Mouse (Mus musculus): ENCODE measurements around the gene Large2. TPM values are rescaled to one million over a fixed set of nuclear protein-coding genes. Genes with fewer than 3 reads are reported as not detected.

The Large2 gene
- polyA plus RNA-seq, 1 experiment from 2014 or later: 8.7 TPM

GRCm38 (mm10) chr2:92411705-92412104 lies 37.0 kb upstream of the Large2 start:
- no peaks in the 10 kb centered on the region for H3K4me1 ChIP-seq (replicated peaks; ENCODE audit: control insufficient read depth, insufficient read depth)
- ATAC-seq (ENCODE audit: low FRiP score, low TSS enrichment) (no peak), DNase-seq (ENCODE audit: low spot score) (no peak)
- peaks cover 64% of the 10 kb centered on the region for H3K36me3 ChIP-seq (ENCODE audit: control insufficient read depth, insufficient read depth, low read length)
- H3K4me3 ChIP-seq (ENCODE audit: low read depth, low read length): no peak overlapping the region
- WGBS: 91% methylated on average over 10 of the region's 10 CpGs
- H3K27me3 ChIP-seq (ENCODE audit: control insufficient read depth, insufficient read depth, low read length): no peaks in the 10 kb centered on the region
- no peaks in the 10 kb centered on the region for H3K9me3 ChIP-seq (ENCODE audit: control insufficient read depth, low read length)
- H3K27ac ChIP-seq (replicated peaks): no peak overlapping the region
- no peak overlapping the region for H3K9ac ChIP-seq (ENCODE audit: low read length)
- H3K4me2 ChIP-seq (replicated peaks; ENCODE audit: low read depth): no peak overlapping the region
- no peak for TF ChIP-seq EP300 (optimal IDR thresholded peaks at IDR 0.05)
- no peak for TF ChIP-seq CTCF (IDR thresholded peaks at IDR 0.05; ENCODE audit: low read depth)

GRCm38 (mm10) chr2:92408309-92409045 lies 33.8 kb upstream of the Large2 start:
- WGBS: 88% methylated on average over 18 of the region's 18 CpGs
- no peak for TF ChIP-seq EP300 (optimal IDR thresholded peaks at IDR 0.05)
- no peak for TF ChIP-seq CTCF (IDR thresholded peaks at IDR 0.05; ENCODE audit: low read depth)
- Histone ChIP-seq H3K36me3 (ENCODE audit: control insufficient read depth, insufficient read depth, low read length) (peaks cover 52% of the 10 kb centered on the region), H3K9me3 (ENCODE audit: control insufficient read depth, low read length) (no peaks in the 10 kb centered on the region), H3K4me3 (ENCODE audit: low read depth, low read length) (no peak overlapping the region), H3K27me3 (ENCODE audit: control insufficient read depth, insufficient read depth, low read length) (no peaks in the 10 kb centered on the region), H3K27ac (replicated peaks) (no peak overlapping the region), H3K4me2 (replicated peaks; ENCODE audit: low read depth) (no peak overlapping the region), H3K4me1 (replicated peaks; ENCODE audit: control insufficient read depth, insufficient read depth) (no peaks in the 10 kb centered on the region), H3K9ac (ENCODE audit: low read length) (no peak overlapping the region)
- DNase-seq (ENCODE audit: low spot score) (no peak), ATAC-seq (ENCODE audit: low FRiP score, low TSS enrichment) (no peak)

GRCm38 (mm10) chr2:92405687-92406086 lies 31.0 kb upstream of the Large2 start:
- H3K9ac ChIP-seq (ENCODE audit: low read length): no peak overlapping the region
- no peak overlapping the region for H3K4me2 ChIP-seq (replicated peaks; ENCODE audit: low read depth)
- no peak for DNase-seq (ENCODE audit: low spot score)
- H3K27me3 ChIP-seq (ENCODE audit: control insufficient read depth, insufficient read depth, low read length): no peaks in the 10 kb centered on the region
- peaks cover 29% of the 10 kb centered on the region for H3K36me3 ChIP-seq (ENCODE audit: control insufficient read depth, insufficient read depth, low read length)
- no peak overlapping the region for H3K4me3 ChIP-seq (ENCODE audit: low read depth, low read length)
- no peaks in the 10 kb centered on the region for H3K9me3 ChIP-seq (ENCODE audit: control insufficient read depth, low read length)
- H3K27ac ChIP-seq (replicated peaks): no peak overlapping the region
- no peak for ATAC-seq (ENCODE audit: low FRiP score, low TSS enrichment)
- H3K4me1 ChIP-seq (replicated peaks; ENCODE audit: control insufficient read depth, insufficient read depth): no peaks in the 10 kb centered on the region; the same call in 1 of the 2 replicates
- 74% methylated on average over 7 of the region's 7 CpGs for WGBS
- TF ChIP-seq EP300 (optimal IDR thresholded peaks at IDR 0.05) (no peak), CTCF (IDR thresholded peaks at IDR 0.05; ENCODE audit: low read depth) (no peak)

- H3K27ac ChIP-seq (replicated peaks): no peak overlapping the region
- H3K9me3 ChIP-seq (ENCODE audit: control insufficient read depth, low read length): no peaks in the 10 kb centered on the region
- H3K9ac ChIP-seq (ENCODE audit: low read length): no peak overlapping the region
- no peaks in the 10 kb centered on the region for H3K27me3 ChIP-seq (ENCODE audit: control insufficient read depth, insufficient read depth, low read length)
- WGBS: 78% methylated on average over 6 of the region's 6 CpGs
- no peak for DNase-seq (ENCODE audit: low spot score)
- H3K4me2 ChIP-seq (replicated peaks; ENCODE audit: low read depth): no peak overlapping the region
- no peak overlapping the region for H3K4me3 ChIP-seq (ENCODE audit: low read depth, low read length)
- peaks cover 25% of the 10 kb centered on the region for H3K36me3 ChIP-seq (ENCODE audit: control insufficient read depth, insufficient read depth, low read length)
- TF ChIP-seq EP300 (optimal IDR thresholded peaks at IDR 0.05): no peak
- no peak for ATAC-seq (ENCODE audit: low FRiP score, low TSS enrichment)
- no peaks in the 10 kb centered on the region; the same call in 1 of the 2 replicates for H3K4me1 ChIP-seq (replicated peaks; ENCODE audit: control insufficient read depth, insufficient read depth)
Observed at GRCm38 (mm10) chr2:92404737-92405136, 30.1 kb upstream of the Large2 start.

- Histone ChIP-seq H3K9me3 (ENCODE audit: control insufficient read depth, low read length) (no peaks in the 10 kb centered on the region), H3K9ac (ENCODE audit: low read length) (no peak overlapping the region), H3K4me3 (ENCODE audit: low read depth, low read length) (no peak overlapping the region), H3K4me1 (replicated peaks; ENCODE audit: control insufficient read depth, insufficient read depth) (no peaks in the 10 kb centered on the region; the same call in 1 of the 2 replicates), H3K27ac (replicated peaks) (no peak overlapping the region), H3K4me2 (replicated peaks; ENCODE audit: low read depth) (no peak overlapping the region), H3K27me3 (ENCODE audit: control insufficient read depth, insufficient read depth, low read length) (no peaks in the 10 kb centered on the region), H3K36me3 (ENCODE audit: control insufficient read depth, insufficient read depth, low read length) (peaks cover 19% of the 10 kb centered on the region)
- TF ChIP-seq EP300 (optimal IDR thresholded peaks at IDR 0.05) (no peak), CTCF (IDR thresholded peaks at IDR 0.05; ENCODE audit: low read depth) (no peak)
- 90% methylated on average over 5 of the region's 5 CpGs for WGBS
- ATAC-seq (ENCODE audit: low FRiP score, low TSS enrichment) (no peak), DNase-seq (ENCODE audit: low spot score) (no peak)
Observed at GRCm38 (mm10) chr2:92403776-92404319, 29.2 kb upstream of the Large2 start.
